Mouse (Mus musculus) CH12.LX (cell line): ENCODE results near the gene Smndc1. TPM values are rescaled to one million over a fixed set of nuclear protein-coding genes. Genes with fewer than 3 reads are reported as not detected.

ENCODE experiments used
- DNase-seq: peaks from one replicate; pipeline ENCODE4 v3.0.0-alpha.2; 2013; ENCODE audit errors: extremely low read depth
- H3K27ac ChIP-seq: 2 replicates; pipeline ENCODE4 v1.5.1; 2012; ENCODE audit warnings: low read depth, mild to moderate bottlenecking, control low read depth, moderate library complexity; ENCODE audit not compliant: insufficient read depth
- H3K27me3 ChIP-seq: replicated peaks from 2 replicates; pipeline ENCODE3; 2012; ENCODE audit warnings: inconsistent platforms
- H3K36me3 ChIP-seq, 2 experiments: replicated peaks in 1 of 2; 2 replicates each; pipeline versions ENCODE3 to v1.6.1; 2012; ENCODE audit warnings: inconsistent platforms in 1 of 2, low read length in 1 of 2, mild to moderate bottlenecking in 1 of 2, mixed read lengths in 1 of 2, moderate library complexity in 1 of 2; ENCODE audit not compliant: control insufficient read depth in 1 of 2, insufficient read depth in 1 of 2
- H3K4me1 ChIP-seq, 2 experiments: 2 replicates each; pipeline ENCODE4 v1.6.1; 2012; ENCODE audit warnings: inconsistent platforms in 1 of 2, moderate library complexity in 1 of 2; ENCODE audit not compliant: insufficient read depth in 2 of 2, control insufficient read depth in 1 of 2
- H3K4me2 ChIP-seq: 2 replicates; pipeline ENCODE4 v1.6.1; 2012; ENCODE audit warnings: low read depth, mild to moderate bottlenecking, control low read depth; ENCODE audit not compliant: poor library complexity, insufficient read depth, severe bottlenecking
- H3K4me3 ChIP-seq, 3 experiments: fragments of 150-350 bp in 1 of 3; sonication (generic) in 1 of 3; replicated peaks in 1 of 3; 2 replicates each; pipeline versions ENCODE3 to v1.5.1; 2011 to 2012; ENCODE audit warnings: low read depth in 2 of 3, low read length in 2 of 3, mild to moderate bottlenecking in 2 of 3, moderate library complexity in 2 of 3, control low read depth in 1 of 3, improper control_type of control experiment in 1 of 3, inconsistent platforms in 1 of 3, mixed read lengths in 1 of 3; ENCODE audit not compliant: poor library complexity in 1 of 3
- H3K79me2 ChIP-seq: replicated peaks from 2 replicates; pipeline ENCODE4 v1.6.1; 2012; ENCODE audit warnings: mild to moderate bottlenecking, moderate library complexity; ENCODE audit not compliant: control insufficient read depth, poor library complexity, insufficient read depth, severe bottlenecking; ENCODE audit errors: extremely low read depth
- H3K9ac ChIP-seq: 2 replicates; pipeline ENCODE4 v1.6.1; 2012; ENCODE audit warnings: low read depth, mild to moderate bottlenecking, control low read depth, moderate library complexity; ENCODE audit not compliant: insufficient read depth
- H3K9me3 ChIP-seq: replicated peaks from 2 replicates; pipeline ENCODE3; 2012; ENCODE audit warnings: low read length, inconsistent platforms, mixed read lengths
- CHD2 ChIP-seq: IDR thresholded peaks from 2 replicates; pipeline ENCODE4 v1.6.1; 2011; ENCODE audit warnings: low read length, improper control_type of control experiment
- E2F4 ChIP-seq: IDR thresholded peaks from 2 replicates; pipeline ENCODE4 v1.6.1; 2011; ENCODE audit warnings: low read depth, low read length, improper control_type of control experiment; ENCODE audit not compliant: insufficient replicate concordance
- ELF1 ChIP-seq: IDR thresholded peaks from 2 replicates; pipeline ENCODE4 v1.6.1; 2014; ENCODE audit warnings: low read depth, mild to moderate bottlenecking, inconsistent platforms, low read length, improper control_type of control experiment
- EP300 ChIP-seq: IDR thresholded peaks from 2 replicates; pipeline ENCODE4 v1.6.1; 2011; ENCODE audit warnings: low read length, improper control_type of control experiment
- ETS1 ChIP-seq: conservative IDR thresholded peaks from 2 replicates; pipeline ENCODE4 v1.6.1; 2012; ENCODE audit warnings: low read depth, mild to moderate bottlenecking, inconsistent platforms, low read length, improper control_type of control experiment, moderate library complexity
- GABPA ChIP-seq: IDR thresholded peaks from 2 replicates; pipeline ENCODE4 v1.6.1; 2012; ENCODE audit warnings: low read depth, low read length, improper control_type of control experiment, inconsistent platforms; ENCODE audit not compliant: insufficient replicate concordance
- IRF4 ChIP-seq: IDR thresholded peaks from 2 replicates; pipeline ENCODE4 v1.6.1; 2014; ENCODE audit warnings: low read depth, mild to moderate bottlenecking, inconsistent platforms, low read length, improper control_type of control experiment
- JUND ChIP-seq: conservative IDR thresholded peaks from 2 replicates; pipeline ENCODE4 v1.6.1; 2011; ENCODE audit warnings: low read depth, low read length, improper control_type of control experiment
- KAT2A ChIP-seq: IDR thresholded peaks from 2 replicates; pipeline ENCODE4 v1.6.1; 2012; ENCODE audit warnings: low read length, improper control_type of control experiment, inconsistent platforms; ENCODE audit not compliant: insufficient replicate concordance
- MAFK ChIP-seq: IDR thresholded peaks from 2 replicates; pipeline ENCODE4 v1.6.1; 2011; ENCODE audit warnings: low read length, improper control_type of control experiment; ENCODE audit not compliant: insufficient replicate concordance
- MAX ChIP-seq: IDR thresholded peaks from 2 replicates; pipeline ENCODE4 v1.6.1; 2011; ENCODE audit warnings: low read length, improper control_type of control experiment
- MEF2A ChIP-seq: IDR thresholded peaks from 2 replicates; pipeline ENCODE4 v1.6.1; 2014; ENCODE audit warnings: low read depth, mild to moderate bottlenecking, inconsistent platforms, low read length, improper control_type of control experiment, borderline replicate concordance
- MXI1 ChIP-seq: IDR thresholded peaks from 2 replicates; pipeline ENCODE4 v1.6.1; 2011; ENCODE audit warnings: mild to moderate bottlenecking, low read depth, low read length, improper control_type of control experiment
- MYC ChIP-seq: IDR thresholded peaks from 2 replicates; pipeline ENCODE4 v1.6.1; 2011; ENCODE audit warnings: low read depth, mild to moderate bottlenecking, improper control_type of control experiment, low read length
- NELFE ChIP-seq: IDR thresholded peaks from 2 replicates; pipeline ENCODE4 v1.6.1; 2011; ENCODE audit warnings: low read depth, low read length, improper control_type of control experiment
- RCOR1 ChIP-seq: conservative IDR thresholded peaks from 2 replicates; pipeline ENCODE4 v1.6.1; 2012; ENCODE audit warnings: low read depth, mild to moderate bottlenecking, inconsistent platforms, low read length, improper control_type of control experiment
- SMC3 ChIP-seq: IDR thresholded peaks from 2 replicates; pipeline ENCODE4 v1.6.1; 2011; ENCODE audit warnings: low read depth, low read length, improper control_type of control experiment
- TBP ChIP-seq: conservative IDR thresholded peaks from 2 replicates; pipeline ENCODE4 v1.6.1; 2011; ENCODE audit warnings: low read depth, low read length, improper control_type of control experiment
- USF1 ChIP-seq: IDR thresholded peaks from 2 replicates; pipeline ENCODE4 v1.6.1; 2014; ENCODE audit warnings: low read depth, mild to moderate bottlenecking, inconsistent platforms, low read length, improper control_type of control experiment
- USF2 ChIP-seq: conservative IDR thresholded peaks from 2 replicates; pipeline ENCODE4 v1.6.1; 2011; ENCODE audit warnings: low read depth, low read length, improper control_type of control experiment
- ZC3H11A ChIP-seq: IDR thresholded peaks from 2 replicates; pipeline ENCODE4 v1.6.1; 2012; ENCODE audit warnings: low read depth, mild to moderate bottlenecking, inconsistent platforms, low read length, improper control_type of control experiment
- ZKSCAN1 ChIP-seq: IDR thresholded peaks from 2 replicates; pipeline ENCODE4 v1.6.1; 2012; ENCODE audit warnings: low read depth, inconsistent platforms, low read length, improper control_type of control experiment, borderline replicate concordance
- ZMIZ1 ChIP-seq: IDR thresholded peaks from 2 replicates; pipeline ENCODE4 v1.6.1; 2012; ENCODE audit warnings: low read depth, mild to moderate bottlenecking, inconsistent platforms, low read length, improper control_type of control experiment
- ZNF384 ChIP-seq: IDR thresholded peaks from 2 replicates; pipeline ENCODE4 v1.6.1; 2012; ENCODE audit warnings: low read depth, low read length, improper control_type of control experiment, inconsistent platforms
- dilution Hi-C: fragments of 300-500 bp; cut with MboI; formaldehyde crosslinking; loops from 2 replicates; pipeline ENCODE4 v1.14.3; 2020; ENCODE audit warnings: low sequenced_read_pairs; ENCODE audit not compliant: extremely low pct_unique_long_range_greater_than_20kb, extremely low pct_ligation_motif_present
- in situ Hi-C: fragments of 300-500 bp; cut with MboI; formaldehyde crosslinking; loops from 3 replicates; pipeline ENCODE4 v1.14.3; 2019; ENCODE audit warnings: low sequenced_read_pairs, low pct_ligation_motif_present, low pct_unique_long_range_greater_than_20kb, mixed read lengths
- polyA plus RNA-seq: library from polyadenylated mRNA; unstranded; fragments of >175 nt; gene quantifications from 2 replicates; pipeline ENCODE4 v1.2.1, GENCODE M21; 2012; ENCODE audit warnings: low read depth; ENCODE audit not compliant: insufficient read length
- total RNA-seq, 2 experiments: library from RNA; depleted of rRNA; stranded (reverse); fragments of 300-350 nt in 1 of 2; fragments of >200 nt in 1 of 2; gene quantifications; 2 replicates each; pipeline ENCODE4 v1.2.3; 2012 to 2014

Gene Smndc1
- total and polyA plus RNA-seq, 3 experiments, result 20.5 to 96.6 (median 41.3) TPM

DNA sequence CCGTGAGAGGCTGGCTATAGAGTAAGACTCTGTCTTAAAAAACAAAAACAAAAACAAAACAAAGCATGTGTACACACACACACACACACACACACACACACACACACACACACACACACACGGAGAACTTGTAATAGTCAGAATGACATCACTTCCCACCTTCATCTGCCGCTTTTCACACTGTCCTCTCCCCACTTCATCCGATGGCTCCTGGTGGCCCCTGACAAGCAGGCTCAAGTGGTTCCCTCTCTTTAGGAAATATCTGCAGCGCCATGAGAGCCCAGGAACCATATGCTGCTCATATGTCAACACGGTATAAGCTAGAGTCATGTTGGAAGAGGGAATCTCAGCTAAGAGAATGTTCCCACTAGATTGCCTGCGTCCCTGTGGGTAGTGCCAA, 49.0 kb upstream of the Smndc1 start:
- Histone ChIP-seq H3K9ac (no peak overlapping the region), H3K4me3 (no peak overlapping the region), H3K27ac (no peak overlapping the region), H3K79me2 (no peaks in the 10 kb centered on the region), H3K27me3 (no peaks in the 10 kb centered on the region), H3K4me2 (no peak overlapping the region), H3K9me3 (peaks cover 6% of the 10 kb centered on the region), H3K36me3 (no peaks in the 10 kb centered on the region), H3K4me1 (peaks cover 51 to 83% of the 10 kb centered on the region in 2 experiments)
- DNase-seq, result no peak
- dilution Hi-C loops, result no loop called here
- in situ Hi-C loops, result no loop called here
- TF ChIP-seq TBP (no peak), ELF1 (no peak), MAX (no peak), ZMIZ1 (no peak), E2F4 (no peak), IRF4 (no peak), ZKSCAN1 (no peak), EP300 (no peak), RCOR1 (no peak), ZNF384 (no peak), USF2 (no peak), MAFK (no peak), MYC (no peak), GABPA (no peak), SMC3 (no peak), USF1 (no peak), JUND (no peak)

DNA sequence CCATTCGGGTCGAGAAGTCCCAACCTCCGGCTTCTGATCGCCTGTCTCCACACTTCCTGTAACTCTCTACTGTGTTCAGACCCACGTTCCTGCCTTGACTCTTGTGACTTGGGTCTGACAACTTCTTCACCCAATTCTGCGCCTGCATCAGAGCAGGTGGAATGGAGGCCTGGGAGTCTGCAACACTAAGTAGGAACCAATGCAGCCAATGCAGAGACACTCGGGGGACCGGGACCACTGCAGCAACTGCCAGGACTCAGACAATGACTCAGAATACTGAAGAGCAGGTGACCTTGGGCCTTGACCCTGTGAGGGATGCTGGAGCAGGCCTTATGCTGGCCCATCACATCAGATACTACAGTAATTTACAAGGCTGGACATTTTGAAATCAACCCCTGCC, 47.6 kb upstream of the Smndc1 start:
- dilution Hi-C loops, result no loop called here
- in situ Hi-C loops, result no loop called here

More for the DNA sequence above, 47.6 kb upstream of the Smndc1 start:
- peaks cover 45 to 85% of the 10 kb centered on the region in 2 experiments for H3K4me1 ChIP-seq
- H3K4me2 ChIP-seq, result no peak overlapping the region
- no peaks in the 10 kb centered on the region for H3K36me3 ChIP-seq
- peaks cover 6% of the 10 kb centered on the region for H3K9me3 ChIP-seq
- DNase-seq, result no peak
- no peak overlapping the region for H3K9ac ChIP-seq
- no peak overlapping the region for H3K27ac ChIP-seq
- TF ChIP-seq MXI1, result no peak
- TF ChIP-seq ZC3H11A, result no peak
- no peak for TF ChIP-seq MYC
- TF ChIP-seq NELFE, result no peak
- no peak for TF ChIP-seq MEF2A
- TF ChIP-seq CHD2, result no peak
- TF ChIP-seq KAT2A, result no peak
- no peak for TF ChIP-seq E2F4
- no peak for TF ChIP-seq USF1
- TF ChIP-seq ZNF384, result no peak
- no peak for TF ChIP-seq ETS1
- TF ChIP-seq IRF4, result no peak
- TF ChIP-seq GABPA, result no peak
- no peak overlapping the region for H3K4me3 ChIP-seq
- H3K27me3 ChIP-seq, result no peaks in the 10 kb centered on the region
- no peaks in the 10 kb centered on the region for H3K79me2 ChIP-seq
